Mouse (Mus musculus) lung, postnatal 25 days (tissue): ENCODE results near the gene Rbfox1.

Experiments used
- DNase-seq: peaks from one replicate; pipeline ENCODE4 v3.0.0; 2022; ENCODE audit warnings: low spot score

Rbfox1 gene

GRCm38 (mm10) chr16:7241627-7242026, 1356.5 kb downstream of the Rbfox1 start:
- no peak for DNase-seq

- no peak for DNase-seq
These were observed 1357.3 kb downstream of the Rbfox1 start for GRCm38 (mm10) chr16:7242501-7242900.

GRCm38 (mm10) chr16:7244382-7244781, 1359.2 kb downstream of the Rbfox1 start:
- no peak for DNase-seq

- no peak for DNase-seq
These were observed 1366.5 kb downstream of the Rbfox1 start for GRCm38 (mm10) chr16:7251696-7252095.

GRCm38 (mm10) chr16:7257366-7257765, 1372.2 kb downstream of the Rbfox1 start:
- DNase-seq, result no peak

- DNase-seq, result no peak
These were observed 1378.1 kb downstream of the Rbfox1 start for GRCm38 (mm10) chr16:7263261-7263660.

GRCm38 (mm10) chr16:7265715-7266114, 1380.6 kb downstream of the Rbfox1 start:
- DNase-seq, result no peak

GRCm38 (mm10) chr16:7275501-7275900, 1390.3 kb downstream of the Rbfox1 start:
- DNase-seq, result no peak

- DNase-seq, result no peak
These were observed 1390.7 kb downstream of the Rbfox1 start for GRCm38 (mm10) chr16:7275901-7276300.

- DNase-seq, result no peak
These were observed 1394.4 kb downstream of the Rbfox1 start for GRCm38 (mm10) chr16:7279544-7279943.

GRCm38 (mm10) chr16:7282257-7282656, 1397.1 kb downstream of the Rbfox1 start:
- no peak for DNase-seq

- no peak for DNase-seq
These were observed 1408.0 kb downstream of the Rbfox1 start for GRCm38 (mm10) chr16:7292985-7293805.

GRCm38 (mm10) chr16:7302416-7302815, 1417.3 kb downstream of the Rbfox1 start:
- DNase-seq, result no peak

- no peak for DNase-seq
These were observed 1444.0 kb downstream of the Rbfox1 start for GRCm38 (mm10) chr16:7329196-7329595.

- DNase-seq, result no peak
These were observed 1456.0 kb downstream of the Rbfox1 start for GRCm38 (mm10) chr16:7341186-7341585.

- DNase-seq, result no peak
These were observed 1460.1 kb downstream of the Rbfox1 start for GRCm38 (mm10) chr16:7345298-7345697.

GRCm38 (mm10) chr16:7346001-7346625, 1461.0 kb downstream of the Rbfox1 start:
- no peak for DNase-seq

- DNase-seq, result no peak
These were observed 1462.5 kb downstream of the Rbfox1 start for GRCm38 (mm10) chr16:7347522-7348165.

- no peak for DNase-seq
These were observed 1467.7 kb downstream of the Rbfox1 start for GRCm38 (mm10) chr16:7352808-7353207.

GRCm38 (mm10) chr16:7354116-7354515, 1469.0 kb downstream of the Rbfox1 start:
- DNase-seq, result no peak

GRCm38 (mm10) chr16:7359043-7359442, 1473.9 kb downstream of the Rbfox1 start:
- DNase-seq, result no peak

GRCm38 (mm10) chr16:7360706-7361105, 1475.6 kb downstream of the Rbfox1 start:
- DNase-seq, result no peak

- DNase-seq, result no peak
These were observed 1480.7 kb downstream of the Rbfox1 start for GRCm38 (mm10) chr16:7365878-7366277.
